Mouse (Mus musculus): Measurements from ENCODE around the gene Cacnb4.

GRCm38 (mm10) chr2:52425523-52425795 is 251.2 kb downstream of the Cacnb4 start:
- TF ChIP-seq MAFK (IDR thresholded peaks at IDR 0.05; ENCODE audit: borderline replicate concordance, low read depth, low read length) (no peak), POLR2A (IDR thresholded peaks at IDR 0.05; ENCODE audit: control insufficient read depth in 1 of 2, insufficient read depth in 1 of 2, low read depth in 1 of 2, low read length in 2 of 2, poor library complexity in 1 of 2) (no peak), EP300 (IDR thresholded peaks at IDR 0.05; ENCODE audit: low read depth in 1 of 2, low read length in 2 of 2) (no peak), ETS1 (IDR thresholded peaks at IDR 0.05; ENCODE audit: low read depth, low read length) (no peak), RCOR1 (IDR thresholded peaks at IDR 0.05; ENCODE audit: low read depth, low read length) (no peak), CTCF (IDR thresholded peaks at IDR 0.05 in 2 of 3, conservative IDR thresholded peaks at IDR 0.05 in 1 of 3; ENCODE audit: control insufficient read depth in 1 of 3, insufficient read depth in 1 of 3, low read depth in 2 of 3, low read length in 3 of 3, poor library complexity in 1 of 3, severe bottlenecking in 1 of 3) (no peak), MAX (IDR thresholded peaks at IDR 0.05; ENCODE audit: low read length) (no peak)

All from MEL (cell line).